Mouse (Mus musculus) ES-Bruce4 (cell line): Measurements from ENCODE around the gene Tgfbr2. TPM values are rescaled to one million over a fixed set of nuclear protein-coding genes. Genes with fewer than 3 reads are reported as not detected.

ENCODE experiments used
- H3K27ac ChIP-seq: 2 replicates; pipeline ENCODE4 v1.5.1; 2012; ENCODE audit warnings: low read length, inconsistent platforms; ENCODE audit not compliant: insufficient read depth
- H3K27me3 ChIP-seq: 2 replicates; pipeline ENCODE4 v1.6.1; 2012; ENCODE audit warnings: mild to moderate bottlenecking, low read length, inconsistent platforms; ENCODE audit not compliant: control insufficient read depth, poor library complexity, insufficient read depth, severe bottlenecking
- H3K36me3 ChIP-seq: 2 replicates; pipeline ENCODE4 v1.6.1; 2012; ENCODE audit warnings: inconsistent platforms, mild to moderate bottlenecking, low read length, moderate library complexity; ENCODE audit not compliant: control insufficient read depth, poor library complexity, insufficient read depth, severe bottlenecking
- H3K4me1 ChIP-seq: one replicate; pipeline ENCODE4 v1.8.1; 2011; ENCODE audit warnings: low read length; ENCODE audit not compliant: control insufficient read depth, insufficient read depth
- H3K4me3 ChIP-seq: 2 replicates; pipeline ENCODE4 v1.5.1; 2011; ENCODE audit warnings: low read depth, mild to moderate bottlenecking, low read length
- H3K9ac ChIP-seq: 2 replicates; pipeline ENCODE4 v1.6.1; 2012; ENCODE audit warnings: low read depth, mild to moderate bottlenecking, inconsistent platforms; ENCODE audit not compliant: poor library complexity, severe bottlenecking
- H3K9me3 ChIP-seq: replicated peaks from 2 replicates; pipeline ENCODE4 v1.6.1; 2012; ENCODE audit warnings: mild to moderate bottlenecking, low read length, inconsistent platforms; ENCODE audit not compliant: control insufficient read depth, poor library complexity, insufficient read depth, severe bottlenecking
- CTCF ChIP-seq: IDR thresholded peaks from one replicate; pipeline ENCODE4 v1.8.1; 2011; ENCODE audit warnings: low read depth, low read length
- EP300 ChIP-seq: IDR thresholded peaks from 2 replicates; pipeline ENCODE4 v1.6.1; 2011; ENCODE audit warnings: low read depth, low read length; ENCODE audit not compliant: insufficient read depth
- POLR2A ChIP-seq: IDR thresholded peaks from one replicate; pipeline ENCODE4 v1.8.1; 2011; ENCODE audit warnings: low read length; ENCODE audit not compliant: insufficient read depth
- polyA plus RNA-seq: library from polyadenylated mRNA; stranded (reverse); fragments of >200 nt; gene quantifications from 2 replicates; pipeline ENCODE4 v1.2.4, GENCODE M21; 2011; ENCODE audit warnings: low read depth; ENCODE audit not compliant: missing spikeins, insufficient read depth, insufficient read length

The Tgfbr2 gene
- polyA plus RNA-seq, 1 experiment: 3.4 TPM

DNA sequence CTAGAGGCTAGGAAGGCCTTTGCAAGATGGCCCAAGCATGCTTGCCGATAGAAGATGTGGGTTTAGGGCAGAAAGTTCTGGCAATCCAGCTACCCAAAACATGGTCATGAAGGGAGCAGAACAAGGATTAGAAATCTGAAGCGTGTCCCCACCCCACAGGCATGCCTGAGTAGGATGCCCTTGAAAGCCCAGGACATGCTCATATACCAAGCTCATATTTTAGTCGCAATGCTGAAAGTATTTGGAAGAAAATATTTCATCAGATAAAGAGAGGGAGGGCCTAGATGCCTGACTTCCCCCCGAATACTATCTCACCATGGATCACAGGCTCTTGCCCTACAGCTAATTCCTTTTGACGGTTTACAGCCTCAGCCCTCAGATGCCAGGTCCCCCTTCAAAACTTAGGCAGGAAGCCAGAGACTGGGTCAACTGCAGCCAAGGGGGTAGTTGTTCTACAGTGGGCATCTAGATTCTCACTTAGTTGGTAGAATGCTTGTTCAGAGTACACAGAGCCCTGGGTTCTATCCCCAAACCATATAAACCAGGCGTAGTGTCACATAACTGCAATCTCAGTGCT, 7.8 kb downstream of the Tgfbr2 start:
- H3K4me1 ChIP-seq: no peaks in the 10 kb centered on the region
- H3K9ac ChIP-seq: no peak overlapping the region
- no peaks in the 10 kb centered on the region for H3K27me3 ChIP-seq
- H3K27ac ChIP-seq: no peak overlapping the region
- H3K4me3 ChIP-seq: no peak overlapping the region
- H3K36me3 ChIP-seq: no peaks in the 10 kb centered on the region
- no peak for TF ChIP-seq EP300
- TF ChIP-seq POLR2A: no peak
- H3K9me3 ChIP-seq: no peaks in the 10 kb centered on the region

- no peaks in the 10 kb centered on the region for H3K4me1 ChIP-seq
Observed at GRCm38 (mm10) chr9:116166363-116166762, 8.8 kb downstream of the Tgfbr2 start.

GRCm38 (mm10) chr9:116163883-116164282, 11.3 kb downstream of the Tgfbr2 start:
- no peak overlapping the region for H3K9ac ChIP-seq
- no peak overlapping the region for H3K27ac ChIP-seq
- no peaks in the 10 kb centered on the region for H3K36me3 ChIP-seq
- no peak overlapping the region for H3K4me3 ChIP-seq
- no peaks in the 10 kb centered on the region for H3K9me3 ChIP-seq
- no peaks in the 10 kb centered on the region for H3K27me3 ChIP-seq
- no peak for TF ChIP-seq EP300
- H3K4me1 ChIP-seq: no peaks in the 10 kb centered on the region

More at GRCm38 (mm10) chr9:116166363-116166762, 8.8 kb downstream of the Tgfbr2 start:
- H3K27me3 ChIP-seq: no peaks in the 10 kb centered on the region
- TF ChIP-seq POLR2A: no peak
- no peak for TF ChIP-seq EP300
- TF ChIP-seq CTCF: no peak
- H3K9ac ChIP-seq: no peak overlapping the region
- no peak overlapping the region for H3K4me3 ChIP-seq
- no peak overlapping the region for H3K27ac ChIP-seq
- H3K36me3 ChIP-seq: no peaks in the 10 kb centered on the region
- H3K9me3 ChIP-seq: no peaks in the 10 kb centered on the region

- Histone ChIP-seq H3K36me3 (no peaks in the 10 kb centered on the region), H3K27me3 (no peaks in the 10 kb centered on the region), H3K4me3 (no peak overlapping the region), H3K4me1 (no peaks in the 10 kb centered on the region), H3K9ac (no peak overlapping the region), H3K9me3 (no peaks in the 10 kb centered on the region), H3K27ac (no peak overlapping the region)
- TF ChIP-seq POLR2A (no peak), EP300 (no peak), CTCF (no peak)
Observed at GRCm38 (mm10) chr9:116162866-116163374, 12.2 kb downstream of the Tgfbr2 start.

GRCm38 (mm10) chr9:116160860-116161259, 14.3 kb downstream of the Tgfbr2 start:
- Histone ChIP-seq H3K4me3 (no peak overlapping the region), H3K9me3 (no peaks in the 10 kb centered on the region), H3K27ac (no peak overlapping the region), H3K4me1 (no peaks in the 10 kb centered on the region), H3K9ac (no peak overlapping the region), H3K27me3 (no peaks in the 10 kb centered on the region), H3K36me3 (no peaks in the 10 kb centered on the region)
- no peak for TF ChIP-seq CTCF
- no peak for TF ChIP-seq POLR2A
- no peak for TF ChIP-seq EP300

- Histone ChIP-seq H3K4me3 (no peak overlapping the region), H3K36me3 (no peaks in the 10 kb centered on the region), H3K4me1 (no peaks in the 10 kb centered on the region), H3K27ac (no peak overlapping the region), H3K9me3 (no peaks in the 10 kb centered on the region), H3K9ac (no peak overlapping the region), H3K27me3 (no peaks in the 10 kb centered on the region)
- TF ChIP-seq CTCF (no peak), EP300 (no peak), POLR2A (no peak)
Observed at GRCm38 (mm10) chr9:116160067-116160466, 15.1 kb downstream of the Tgfbr2 start.
